Mouse (Mus musculus) liver, adult 2 months (tissue): ENCODE data around the gene Trim67. TPM values are rescaled to one million over a fixed set of nuclear protein-coding genes. Genes with fewer than 3 reads are reported as not detected.

Source experiments
- DNase-seq: peaks from one replicate; pipeline ENCODE4 v3.0.0-alpha.2; 2011; ENCODE audit warnings: low read depth, low spot score; ENCODE audit errors: extremely low read depth
- H3K27ac ChIP-seq: fragments of 200-500 bp; replicated peaks from 2 replicates; pipeline ENCODE4 v1.5.1; 2012; ENCODE audit warnings: low read depth, mild to moderate bottlenecking, control low read depth, inconsistent platforms, low read length; ENCODE audit not compliant: insufficient read depth
- H3K27me3 ChIP-seq: fragments of 200-500 bp; 2 replicates; pipeline ENCODE4 v1.6.1; 2012; ENCODE audit warnings: mild to moderate bottlenecking, moderate library complexity, low read length, inconsistent platforms; ENCODE audit not compliant: control insufficient read depth, insufficient read depth
- H3K36me3 ChIP-seq: fragments of 200-500 bp; 2 replicates; pipeline ENCODE4 v1.6.1; 2012; ENCODE audit warnings: low read length, inconsistent platforms; ENCODE audit not compliant: control insufficient read depth, insufficient read depth
- H3K4me1 ChIP-seq: fragments of 200-500 bp; 2 replicates; pipeline ENCODE4 v1.6.1; 2011; ENCODE audit warnings: low read length; ENCODE audit not compliant: control insufficient read depth, insufficient read depth
- H3K4me3 ChIP-seq: fragments of 200-500 bp; 2 replicates; pipeline ENCODE4 v1.5.1; 2011; ENCODE audit warnings: low read depth, mild to moderate bottlenecking, control low read depth, low read length, moderate library complexity; ENCODE audit not compliant: insufficient read depth
- H3K79me2 ChIP-seq: fragments of 200-500 bp; 2 replicates; pipeline ENCODE4 v1.6.1; 2012; ENCODE audit warnings: inconsistent platforms, mild to moderate bottlenecking, low read length, moderate library complexity; ENCODE audit not compliant: control insufficient read depth, insufficient read depth
- H3K9ac ChIP-seq: fragments of 200-500 bp; 2 replicates; pipeline ENCODE4 v1.6.1; 2012; ENCODE audit warnings: low read depth, mild to moderate bottlenecking, control low read depth, inconsistent platforms, low read length
- CTCF ChIP-seq: fragments of 200-500 bp; IDR thresholded peaks from 2 replicates; pipeline ENCODE4 v1.5.1; 2011; ENCODE audit warnings: low read depth, low read length, control low read depth
- POLR2A ChIP-seq: fragments of 200-500 bp; IDR thresholded peaks from 2 replicates; pipeline ENCODE4 v1.6.1; 2011; ENCODE audit warnings: low read length, control low read depth; ENCODE audit not compliant: insufficient read depth; ENCODE audit errors: extremely low read depth
- WGBS: fragments of 180-500 bp; shearing (Covaris S2); methylation state at CpG from one replicate; pipeline ENCODE4 v1.1.7; 2018; 5-methylcytosine and 5-hydroxymethylcytosine counted together
- polyA plus RNA-seq: library from polyadenylated mRNA; depleted of rRNA; stranded (reverse); fragments of >200 nt; gene quantifications from 2 replicates; pipeline ENCODE4 v1.2.3, GENCODE M21; 2012
- total RNA-seq: library from RNA; depleted of rRNA; stranded (reverse); fragments of >200 nt; gene quantifications from 2 replicates; pipeline ENCODE4 v1.2.3, GENCODE M21; 2014

Trim67 gene
- total and polyA plus RNA-seq, 2 experiments = not detected

- DNase-seq = peak; percentile 30
- Histone ChIP-seq H3K27me3 (no peaks in the 10 kb centered on the region), H3K36me3 (no peaks in the 10 kb centered on the region), H3K4me3 (no peak overlapping the region), H3K9ac (no peak overlapping the region), H3K79me2 (no peaks in the 10 kb centered on the region), H3K27ac (no peak overlapping the region), H3K4me1 (no peaks in the 10 kb centered on the region)
- TF ChIP-seq CTCF (no peak), POLR2A (no peak)
- WGBS = 57% methylated on average over 9 of the region's 9 CpGs
Observed at GRCm38 (mm10) chr8:124810689-124811394, 17.9 kb downstream of the Trim67 start.

DNA sequence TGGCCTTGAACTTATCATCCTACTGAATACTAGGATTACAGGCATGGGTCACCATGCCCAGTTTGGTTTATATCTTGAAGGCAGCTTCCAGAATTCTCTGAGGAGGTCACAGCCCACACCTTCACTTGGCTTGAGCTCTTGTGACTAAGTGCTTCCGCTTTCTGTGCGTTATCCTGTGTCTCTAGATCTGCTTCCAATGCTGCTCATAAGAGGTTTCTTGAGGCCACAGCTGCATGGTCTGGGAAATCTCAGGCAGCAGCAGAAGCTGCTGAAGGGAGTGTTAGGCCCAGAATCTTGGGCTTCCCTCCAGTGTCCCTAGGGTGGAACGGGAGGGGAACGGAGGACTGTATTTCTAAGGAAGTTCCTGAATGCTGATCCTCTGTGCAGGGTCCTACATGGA lies 20.4 kb downstream of the Trim67 start:
- Histone ChIP-seq H3K4me1 (no peaks in the 10 kb centered on the region), H3K36me3 (no peaks in the 10 kb centered on the region), H3K27ac (no peak overlapping the region), H3K27me3 (no peaks in the 10 kb centered on the region), H3K9ac (no peak overlapping the region), H3K4me3 (no peak overlapping the region), H3K79me2 (no peaks in the 10 kb centered on the region)
- no peak for TF ChIP-seq POLR2A
- no peak for TF ChIP-seq CTCF
- WGBS = 87% methylated on average over 4 of the region's 4 CpGs
- no peak for DNase-seq

DNA sequence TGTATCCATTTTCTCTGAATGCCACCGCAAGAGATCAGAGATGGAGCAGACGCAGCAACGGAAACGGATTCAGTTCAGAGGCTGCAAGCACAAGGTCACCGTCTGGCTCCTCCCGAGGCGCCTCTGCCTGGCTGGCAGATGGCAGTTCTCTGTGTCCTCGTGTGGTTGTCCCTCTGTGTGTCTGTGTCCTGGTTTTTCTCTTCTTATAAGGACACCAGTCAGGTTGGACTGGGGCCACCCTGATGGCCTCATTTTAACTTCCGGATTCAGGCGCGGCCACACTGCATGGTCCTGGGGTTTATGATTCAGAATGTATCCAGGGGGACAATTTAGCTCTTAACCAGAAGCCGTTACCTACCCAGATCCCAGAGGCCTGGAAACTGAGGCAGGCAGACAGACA lies 23.0 kb downstream of the Trim67 start:
- no peaks in the 10 kb centered on the region for H3K36me3 ChIP-seq
- H3K79me2 ChIP-seq = no peaks in the 10 kb centered on the region
- peaks cover 5% of the 10 kb centered on the region for H3K4me1 ChIP-seq
- no peaks in the 10 kb centered on the region for H3K27me3 ChIP-seq
- 93% methylated on average over 12 of the region's 12 CpGs for WGBS
- no peak overlapping the region for H3K4me3 ChIP-seq
- no peak for TF ChIP-seq CTCF
- TF ChIP-seq POLR2A = no peak
- H3K27ac ChIP-seq = no peak overlapping the region
- DNase-seq = no peak
- no peak overlapping the region for H3K9ac ChIP-seq

DNA sequence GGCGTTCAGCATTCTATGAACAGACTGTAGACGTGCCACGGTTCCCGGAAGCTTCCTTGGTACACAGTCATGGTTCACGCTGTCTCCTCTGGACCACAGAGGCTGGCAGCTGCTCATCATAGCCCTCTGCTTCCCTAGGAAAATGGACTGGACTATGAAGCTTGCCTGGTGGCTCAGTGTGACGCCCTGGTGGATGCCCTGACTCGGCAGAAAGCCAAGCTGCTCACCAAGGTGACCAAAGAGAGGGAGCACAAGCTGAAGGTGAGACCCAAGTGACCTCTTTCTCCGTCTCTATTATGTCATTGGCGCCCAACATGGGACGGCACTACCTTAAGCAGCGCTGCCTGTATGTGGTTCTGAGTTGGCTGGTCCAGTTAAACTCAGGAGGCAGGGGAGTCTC lies 24.0 kb downstream of the Trim67 start:
- H3K79me2 ChIP-seq = no peaks in the 10 kb centered on the region
- H3K9ac ChIP-seq = no peak overlapping the region
- WGBS = 95% methylated on average over 11 of the region's 11 CpGs
- peaks cover 5% of the 10 kb centered on the region for H3K4me1 ChIP-seq
- H3K4me3 ChIP-seq = no peak overlapping the region
- no peak for DNase-seq
- H3K27ac ChIP-seq = no peak overlapping the region
- no peaks in the 10 kb centered on the region for H3K27me3 ChIP-seq
- H3K36me3 ChIP-seq = no peaks in the 10 kb centered on the region
- TF ChIP-seq CTCF (no peak), POLR2A (no peak)

GRCm38 (mm10) chr8:124817361-124817760 lies 24.5 kb downstream of the Trim67 start:
- TF ChIP-seq POLR2A (no peak), CTCF (no peak)
- 83% methylated on average over 3 of the region's 3 CpGs for WGBS
- Histone ChIP-seq H3K27ac (no peak overlapping the region), H3K9ac (no peak overlapping the region), H3K36me3 (no peaks in the 10 kb centered on the region), H3K79me2 (no peaks in the 10 kb centered on the region), H3K27me3 (no peaks in the 10 kb centered on the region), H3K4me3 (no peak overlapping the region), H3K4me1 (peaks cover 5% of the 10 kb centered on the region)
- peak; percentile 26 for DNase-seq

DNA sequence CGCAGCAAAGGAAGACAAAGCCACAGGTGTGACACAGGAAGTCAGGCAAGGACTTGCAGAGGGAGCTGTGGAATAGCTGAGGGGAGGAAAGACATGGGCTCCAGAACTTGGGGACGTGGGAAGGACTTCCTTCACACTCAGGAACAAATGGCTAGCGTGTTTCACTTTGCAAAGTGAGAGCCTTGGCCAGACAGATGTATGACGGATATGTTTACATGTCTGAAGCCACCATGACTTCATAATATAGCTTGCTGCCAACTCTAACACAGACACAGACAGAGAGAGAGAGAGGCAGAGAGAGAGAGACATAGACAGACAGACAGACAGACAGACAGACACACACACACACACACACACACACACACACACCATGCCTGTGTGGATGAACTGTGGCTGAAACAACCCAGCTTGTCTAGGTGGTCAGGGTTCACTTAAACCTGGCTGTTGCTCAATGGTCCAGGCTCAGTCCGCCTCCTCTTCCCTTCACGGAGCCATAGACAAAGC lies 26.8 kb downstream of the Trim67 start:
- H3K4me3 ChIP-seq = no peak overlapping the region
- H3K79me2 ChIP-seq = no peaks in the 10 kb centered on the region
- TF ChIP-seq POLR2A (no peak), CTCF (no peak)
- H3K27ac ChIP-seq = no peak overlapping the region
- peaks cover 5% of the 10 kb centered on the region for H3K4me1 ChIP-seq
- H3K9ac ChIP-seq = no peak overlapping the region
- H3K27me3 ChIP-seq = no peaks in the 10 kb centered on the region
- no peak for DNase-seq
- 32% methylated on average over 6 of the region's 6 CpGs for WGBS
- no peaks in the 10 kb centered on the region for H3K36me3 ChIP-seq
